Mouse (Mus musculus): ENCODE results near the gene Atp2b4.

DNA sequence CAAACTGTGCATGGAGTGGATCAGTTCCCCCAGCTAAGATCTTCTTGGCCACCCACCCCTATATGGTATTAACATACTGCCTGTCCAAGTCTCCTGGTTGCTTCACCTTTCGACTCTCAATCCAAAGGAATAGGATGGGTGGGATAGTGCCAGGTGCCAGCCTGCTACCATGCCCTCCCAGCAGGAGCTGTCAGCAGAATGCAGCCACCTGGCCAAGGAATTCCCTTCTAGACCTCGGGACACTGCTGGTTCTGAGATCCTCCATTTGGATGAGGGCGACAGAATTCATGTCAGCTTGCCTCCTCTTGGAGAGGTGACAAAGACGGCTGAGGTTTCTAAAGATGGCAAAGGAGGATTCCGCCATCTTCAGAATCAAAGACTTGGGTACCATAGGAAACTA lies 32.8 kb downstream of the Atp2b4 start:
- TF ChIP-seq GATA1 (IDR thresholded peaks at IDR 0.05; ENCODE audit: low read length) = no peak
- TF ChIP-seq TAL1 (IDR thresholded peaks at IDR 0.05; ENCODE audit: low read length) = no peak

Measured in erythroblast, embryonic 14.5 days (primary cell).